Mouse (Mus musculus): ENCODE measurements around the gene L3mbtl1.
"Not testable (repeated sequence)": the region's sequence is repeated elsewhere in the genome, so short reads cannot be mapped to it uniquely, and the experiment has no call there.

Gene L3mbtl1

DNA sequence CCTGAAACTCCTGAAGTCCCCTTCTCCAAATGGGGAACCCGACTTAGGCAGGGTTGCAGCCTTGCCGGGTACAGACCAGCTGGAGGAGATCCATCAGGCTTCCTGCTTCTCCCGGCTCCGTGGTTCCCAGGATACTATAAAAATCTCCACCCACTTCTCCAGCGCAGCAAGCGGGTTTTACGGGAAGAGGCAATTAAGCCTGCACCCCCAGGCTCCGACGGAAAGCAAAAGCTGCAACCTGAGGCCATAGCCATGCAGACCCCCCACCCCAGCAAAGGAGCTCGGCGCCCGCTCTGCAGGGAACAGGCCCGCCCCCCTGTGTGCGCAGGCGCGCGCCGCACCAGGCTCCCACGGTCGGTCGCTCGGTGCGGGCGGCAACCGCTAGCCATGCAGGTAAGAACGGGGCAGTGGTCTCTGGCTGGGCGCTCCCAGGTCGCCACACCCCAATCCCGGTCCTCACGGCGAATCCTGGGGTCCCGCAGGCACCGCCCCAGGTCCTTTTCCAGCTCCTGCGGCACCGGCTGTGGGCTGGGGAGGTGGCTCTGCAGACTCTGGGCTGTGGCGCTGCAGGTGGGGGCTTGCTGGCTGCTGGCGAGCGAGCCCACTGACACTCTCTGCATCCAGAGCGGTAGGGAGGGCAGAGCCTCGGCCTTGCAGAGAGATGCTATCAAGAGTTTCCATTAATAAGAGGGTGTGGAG is at the start of gene L3mbtl1:
TSS of gene L3mbtl1 (plus strand) at position 325 of the 699 bp plus-strand sequence.
- DNase-seq (ENCODE audit: extremely low read depth, insufficient read length, low spot score): no peak

DNA sequence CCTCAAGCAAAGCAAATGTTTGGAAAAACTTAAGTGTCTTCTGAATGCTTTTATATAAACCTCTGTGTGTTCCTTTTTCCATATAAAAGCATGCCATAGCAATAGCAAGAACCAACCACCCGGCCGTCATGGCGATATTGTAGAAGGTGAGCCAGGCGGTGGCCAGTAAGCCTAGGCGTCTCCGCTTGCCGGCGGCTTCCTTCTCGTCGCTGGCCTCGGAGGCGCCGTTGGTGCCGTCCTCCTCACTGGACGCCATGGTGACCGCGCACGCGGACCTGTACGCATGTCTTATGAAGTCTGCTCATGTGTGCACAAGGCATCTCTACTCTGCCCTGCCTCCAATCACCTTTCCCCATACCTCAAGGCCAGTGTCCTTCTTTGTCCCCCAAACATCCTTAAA is 44.0 kb upstream of the L3mbtl1 start:
- DNase-seq (ENCODE audit: extremely low read depth, insufficient read length, low spot score): not testable (repeated sequence)

DNA sequence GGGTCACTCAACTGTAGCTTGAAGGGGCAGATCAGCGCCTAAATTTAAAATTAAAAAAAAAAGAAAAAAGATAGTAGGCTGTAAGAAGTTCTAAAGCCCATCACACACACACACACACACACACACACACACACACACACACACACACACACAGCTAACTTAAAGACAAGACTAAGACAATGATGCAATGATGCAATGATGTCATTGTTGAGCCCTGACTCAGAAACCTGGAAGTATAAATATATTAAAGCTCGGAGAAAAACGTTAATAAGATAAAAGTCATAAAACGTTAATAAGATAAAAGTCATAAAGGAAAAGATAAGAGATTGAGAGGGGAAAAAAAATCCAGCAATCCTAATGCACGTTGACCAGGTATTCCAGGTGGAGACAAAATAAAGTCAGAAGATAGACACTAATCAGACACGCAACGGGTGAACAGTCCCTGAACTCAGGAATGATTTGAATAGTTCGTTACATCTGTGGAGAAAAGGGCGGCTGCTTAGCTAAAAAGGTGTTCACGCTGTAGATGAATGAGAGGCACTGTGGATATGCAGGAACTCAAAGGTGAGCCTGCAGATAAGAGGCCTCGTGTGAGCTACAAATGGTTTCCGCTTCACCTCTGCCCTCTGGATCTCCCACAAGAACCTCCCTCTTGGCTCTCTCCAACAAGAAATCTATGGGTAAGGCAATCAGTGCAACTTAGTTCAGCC is 43.2 kb upstream of the L3mbtl1 start:
- no peak for DNase-seq (ENCODE audit: extremely low read depth, insufficient read length, low spot score)

DNA sequence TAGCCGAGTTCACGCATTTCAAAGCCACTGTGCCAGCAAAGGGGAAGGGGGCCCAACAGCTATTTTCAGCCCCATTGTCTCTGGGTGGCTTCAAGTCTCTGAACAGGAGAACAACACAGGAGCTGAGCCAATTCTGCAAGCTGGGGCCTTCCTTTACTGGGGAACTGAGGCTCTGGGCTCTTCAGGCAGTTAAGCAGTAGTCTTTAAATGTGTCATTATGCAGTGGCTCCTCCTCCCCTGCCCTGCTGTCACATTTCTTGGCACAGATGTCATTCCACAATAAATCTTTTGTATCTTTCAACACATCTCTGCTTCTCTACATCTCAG is 42.7 kb upstream of the L3mbtl1 start:
- DNase-seq (ENCODE audit: extremely low read depth, insufficient read length, low spot score): no peak

DNA sequence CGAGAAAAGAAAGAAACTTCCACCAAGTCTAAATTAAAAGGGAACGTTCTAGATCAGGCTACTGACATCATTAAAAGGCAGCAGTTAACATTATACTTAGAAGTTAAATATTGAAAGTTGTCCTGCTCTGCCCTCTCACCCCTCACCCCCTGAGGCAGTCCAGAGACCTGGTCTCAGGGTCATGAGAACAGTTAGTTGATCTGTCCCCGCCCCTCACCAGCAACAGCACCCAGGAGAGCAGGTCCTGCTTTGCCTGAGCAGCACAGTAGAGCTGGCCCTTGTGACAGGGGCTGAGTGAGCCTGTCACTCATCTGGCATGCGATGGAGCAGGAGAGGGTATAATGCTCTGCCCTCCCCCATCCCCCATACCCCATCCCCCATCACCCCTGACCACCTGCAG is 37.4 kb upstream of the L3mbtl1 start:
- no peak for DNase-seq (ENCODE audit: extremely low read depth, insufficient read length, low spot score)

DNA sequence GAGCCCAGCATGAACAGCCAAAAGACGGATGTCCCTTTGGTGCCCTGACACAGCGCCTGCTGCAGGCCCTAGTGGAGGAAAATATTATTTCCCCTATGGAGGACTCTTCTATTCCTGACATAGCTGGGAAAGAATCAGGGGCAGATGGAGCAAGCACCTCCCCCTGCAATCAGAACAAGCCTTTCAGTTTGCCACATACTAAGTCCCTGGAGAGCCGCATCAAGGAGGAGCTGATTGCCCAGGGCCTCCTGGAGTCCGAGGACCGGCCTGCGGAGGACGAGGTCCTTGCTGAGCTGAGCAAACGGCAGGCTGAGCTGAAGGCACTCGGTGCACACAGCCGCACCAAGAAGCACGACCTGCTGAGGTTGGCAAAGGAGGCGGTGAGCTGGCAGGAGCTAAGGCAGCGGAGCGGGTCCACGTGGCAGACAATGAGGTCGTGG is 35.2 kb upstream of the L3mbtl1 start:
- no peak for DNase-seq (ENCODE audit: extremely low read depth, insufficient read length, low spot score)

DNA sequence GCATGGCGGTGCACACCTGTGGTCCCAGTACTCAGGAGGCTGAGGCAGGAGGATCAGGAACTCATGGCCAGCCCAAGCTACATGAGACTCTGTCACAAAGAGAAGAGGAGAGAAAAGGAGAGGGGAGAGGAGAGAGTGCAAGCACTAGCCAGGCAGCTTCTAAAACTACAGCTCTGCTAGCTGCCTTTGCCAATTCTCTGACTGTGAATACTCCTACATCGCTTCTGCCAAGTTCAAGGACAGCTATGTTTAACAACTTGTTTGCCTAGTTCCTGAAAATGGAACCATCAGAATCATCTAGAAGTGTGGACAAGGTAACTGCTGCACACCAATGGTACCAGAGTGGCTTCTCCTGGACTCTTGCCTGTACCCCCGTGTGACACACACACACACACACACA is 29.2 kb upstream of the L3mbtl1 start:
- DNase-seq (ENCODE audit: extremely low read depth, insufficient read length, low spot score): no peak

DNA sequence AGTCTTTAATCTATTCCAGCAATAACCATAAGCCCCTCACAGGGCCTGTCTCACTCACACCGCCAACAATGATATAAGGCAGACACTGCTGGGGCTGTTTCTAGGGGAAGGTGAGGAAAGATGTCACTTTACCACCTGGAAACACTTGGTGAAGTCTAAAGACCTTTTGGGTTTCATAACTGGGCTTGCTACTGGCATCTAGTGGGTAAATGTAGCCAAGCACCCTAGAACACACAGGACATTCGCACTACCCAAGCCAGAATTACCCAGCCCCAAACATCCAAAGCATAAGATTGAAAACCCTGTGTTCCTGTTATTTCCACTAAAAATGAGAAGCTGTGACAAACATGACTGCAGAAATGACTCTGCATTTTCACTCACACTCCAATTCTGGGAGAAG is 28.8 kb upstream of the L3mbtl1 start:
- no peak for DNase-seq (ENCODE audit: extremely low read depth, insufficient read length, low spot score)

DNA sequence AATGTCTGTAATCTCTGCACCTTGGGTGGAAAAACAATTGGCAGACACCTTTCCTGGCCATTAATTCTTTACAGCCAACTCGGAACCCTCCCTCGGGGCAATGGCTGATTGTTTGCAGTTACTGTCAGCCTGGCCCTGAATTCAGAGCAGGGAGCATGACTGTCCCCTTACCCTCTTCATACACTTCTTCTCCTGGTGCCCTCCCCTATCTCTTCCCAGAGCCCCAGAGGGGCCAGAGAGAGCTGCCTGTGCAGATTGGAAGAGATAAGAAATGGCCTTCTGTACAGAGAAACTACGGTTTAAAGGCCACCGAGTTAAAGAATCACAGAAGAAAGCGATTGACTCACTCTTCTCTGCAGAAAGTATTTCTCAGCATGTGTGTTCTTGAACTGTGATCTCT is 23.3 kb upstream of the L3mbtl1 start:
- no peak for DNase-seq (ENCODE audit: extremely low read depth, insufficient read length, low spot score)

DNA sequence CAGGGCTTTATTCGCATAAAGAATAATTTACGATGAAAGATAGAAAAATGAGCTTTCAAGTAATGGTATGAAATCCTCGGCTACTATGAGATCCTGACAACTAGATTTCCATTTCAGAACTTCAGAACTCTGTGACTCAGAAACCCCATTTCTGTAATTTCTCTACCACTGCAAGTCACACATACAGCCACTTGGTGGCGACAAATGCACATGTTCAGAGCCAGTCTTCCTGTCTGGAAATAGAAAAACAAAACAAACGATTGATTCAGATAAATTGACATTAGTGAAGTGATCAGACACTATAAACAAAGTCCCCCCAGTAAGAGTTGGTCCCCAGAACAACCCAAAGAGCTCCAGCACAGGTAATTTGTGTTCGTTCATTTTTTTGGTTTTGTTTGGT is 21.1 kb upstream of the L3mbtl1 start:
- DNase-seq (ENCODE audit: extremely low read depth, insufficient read length, low spot score): peak; percentile 18

DNA sequence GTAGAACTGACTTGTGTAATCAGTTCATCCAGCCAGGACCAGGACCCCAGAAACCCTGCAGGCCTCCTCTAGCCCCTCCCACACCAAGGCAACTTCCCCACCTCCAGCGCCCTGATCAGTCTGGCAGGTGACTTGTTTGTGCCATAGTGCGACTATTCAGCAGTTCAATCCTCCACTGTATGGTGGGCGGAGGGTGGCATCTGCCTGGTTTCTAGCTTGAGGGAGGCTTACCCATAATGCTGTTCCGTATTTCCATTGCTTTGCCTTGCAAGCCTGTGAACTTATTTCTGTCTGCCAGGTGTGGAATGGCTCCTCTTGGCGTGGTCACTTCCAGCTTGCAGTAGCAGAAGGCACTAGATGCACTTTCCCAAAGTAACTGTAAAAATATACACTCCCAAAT is 20.4 kb upstream of the L3mbtl1 start:
- DNase-seq (ENCODE audit: extremely low read depth, insufficient read length, low spot score): no peak

DNA sequence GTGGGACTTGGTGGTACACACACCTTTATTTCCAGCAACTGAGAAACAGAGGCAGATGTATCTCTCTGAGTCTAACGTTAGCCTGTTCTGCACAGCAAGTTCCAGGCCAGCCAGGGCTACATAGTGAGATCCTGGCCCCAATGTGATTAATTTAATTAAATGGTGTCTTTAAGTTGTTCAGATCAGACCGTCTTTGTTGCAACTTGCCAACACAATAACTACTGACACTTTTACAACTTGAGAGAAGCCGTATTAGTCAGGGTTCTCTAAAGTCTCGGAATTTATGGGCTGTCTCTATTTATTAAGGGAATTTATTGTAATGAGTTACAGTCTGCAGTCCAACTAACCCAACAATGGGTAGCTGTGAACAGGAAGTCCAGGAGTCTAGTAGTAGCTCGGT is 19.1 kb upstream of the L3mbtl1 start:
- DNase-seq (ENCODE audit: extremely low read depth, insufficient read length, low spot score): no peak

DNA sequence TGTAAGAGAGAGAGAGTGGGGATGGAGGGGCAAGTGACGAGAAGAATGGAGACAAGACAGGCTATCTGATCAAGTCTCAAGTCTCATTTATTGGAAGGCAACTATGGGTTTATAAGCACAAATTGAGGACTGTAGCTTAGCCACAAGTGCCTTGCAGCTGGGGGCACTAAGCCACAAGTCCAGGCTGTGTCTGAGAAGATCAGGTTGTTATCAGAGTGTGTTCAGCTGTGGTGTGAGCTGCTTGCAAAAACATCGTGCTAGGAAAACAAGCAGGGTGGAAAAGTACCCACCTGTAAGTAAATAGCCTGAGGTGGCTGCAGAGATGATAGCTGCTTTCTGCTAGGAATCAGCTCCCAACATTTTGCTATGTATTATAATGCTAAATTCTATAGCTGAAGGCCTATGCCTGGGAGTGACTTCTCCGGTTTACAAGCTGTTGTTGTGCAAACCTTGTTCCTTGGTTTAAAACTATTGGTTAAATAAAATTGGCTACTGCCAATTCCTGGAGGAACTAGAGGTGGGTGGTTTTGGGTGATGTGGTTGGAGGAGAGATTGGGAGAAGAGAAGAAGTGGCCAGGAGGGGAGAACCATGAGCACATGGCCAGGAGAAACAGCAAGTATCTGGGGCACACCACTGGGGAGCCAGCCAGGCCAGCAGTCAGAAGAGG is 15.2 kb upstream of the L3mbtl1 start:
- DNase-seq (ENCODE audit: extremely low read depth, insufficient read length, low spot score): no peak

DNA sequence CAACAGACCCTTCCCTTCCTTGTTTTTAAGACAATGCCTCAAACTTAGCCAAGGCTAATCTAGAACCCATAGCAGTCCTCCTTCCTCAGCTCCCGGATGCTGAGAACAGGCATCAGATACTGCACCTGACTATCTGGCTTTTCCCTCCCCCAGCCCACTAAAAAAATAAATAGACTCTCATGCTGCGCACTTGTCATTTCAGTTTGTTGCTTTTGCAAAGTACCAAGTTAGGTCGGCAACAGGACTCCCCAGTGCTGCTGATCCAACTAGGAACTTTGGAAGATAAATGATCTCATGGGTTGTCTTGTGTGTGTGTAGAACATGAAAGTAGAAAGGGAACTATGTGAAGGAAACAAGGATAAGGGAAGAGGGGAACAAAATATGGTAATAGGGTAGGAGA is 13.6 kb upstream of the L3mbtl1 start:
- no peak for DNase-seq (ENCODE audit: extremely low read depth, insufficient read length, low spot score)

DNA sequence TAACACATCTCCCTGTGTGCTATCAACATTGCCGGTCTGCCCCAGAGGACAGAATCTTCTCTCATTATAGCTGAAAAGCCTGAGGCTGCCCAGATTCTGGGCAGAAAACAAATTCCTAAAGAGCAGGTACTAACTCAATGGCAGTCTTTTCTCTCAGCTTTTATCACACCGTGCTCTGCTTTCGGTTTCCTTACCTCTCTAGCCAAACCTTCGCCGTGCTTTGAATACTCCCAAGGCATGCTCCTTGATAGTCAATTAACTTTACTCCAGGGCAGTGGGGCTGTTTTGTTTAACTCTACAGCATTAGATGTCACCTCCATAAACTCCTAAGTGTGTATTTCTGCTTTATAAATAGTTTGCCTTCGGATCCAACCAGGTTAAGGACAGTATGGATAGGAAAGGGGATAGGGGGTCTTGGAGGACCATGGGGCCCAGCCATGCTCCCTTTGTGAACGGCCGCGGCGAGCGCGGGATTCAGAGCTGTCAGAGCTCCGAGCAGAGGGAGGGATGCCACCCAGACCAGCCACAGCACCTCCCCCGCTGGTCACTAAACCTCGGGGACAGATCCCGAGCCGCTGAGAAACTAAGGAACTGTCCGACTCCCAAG is 12.7 kb upstream of the L3mbtl1 start:
- DNase-seq (ENCODE audit: extremely low read depth, insufficient read length, low spot score): peak; percentile 87

DNA sequence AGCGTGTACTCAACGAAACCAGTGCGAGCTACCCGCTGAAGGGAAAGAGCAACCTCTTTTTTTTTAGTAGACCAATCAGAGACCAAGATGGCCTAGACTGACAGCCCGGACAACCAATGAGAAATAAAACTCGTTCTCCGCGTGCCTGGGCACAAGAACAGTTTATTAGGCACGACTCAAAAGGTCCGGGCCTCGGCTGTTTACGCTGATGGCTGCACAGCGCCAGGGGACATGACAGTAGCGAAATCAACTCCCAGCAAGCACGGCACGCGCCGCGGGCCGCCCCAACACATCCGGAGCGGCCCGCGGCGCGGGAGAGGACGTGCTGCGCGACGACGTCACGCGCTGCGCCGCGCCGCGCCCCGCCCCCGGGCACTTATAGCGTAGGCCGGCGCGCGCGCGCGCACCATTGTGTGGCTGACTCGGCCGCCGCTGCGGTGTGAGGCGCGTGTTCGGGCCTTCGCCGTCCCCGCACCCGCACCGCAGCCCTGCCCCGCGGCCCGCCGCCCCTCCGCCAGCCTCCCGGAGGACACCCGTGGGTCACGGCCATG is 12.1 kb upstream of the L3mbtl1 start, which contains the start of gene Srsf6:
TSS of gene Srsf6 (plus strand) at position 406 of the 551 bp plus-strand sequence.
- peak; percentile 92 for DNase-seq (ENCODE audit: extremely low read depth, insufficient read length, low spot score)

DNA sequence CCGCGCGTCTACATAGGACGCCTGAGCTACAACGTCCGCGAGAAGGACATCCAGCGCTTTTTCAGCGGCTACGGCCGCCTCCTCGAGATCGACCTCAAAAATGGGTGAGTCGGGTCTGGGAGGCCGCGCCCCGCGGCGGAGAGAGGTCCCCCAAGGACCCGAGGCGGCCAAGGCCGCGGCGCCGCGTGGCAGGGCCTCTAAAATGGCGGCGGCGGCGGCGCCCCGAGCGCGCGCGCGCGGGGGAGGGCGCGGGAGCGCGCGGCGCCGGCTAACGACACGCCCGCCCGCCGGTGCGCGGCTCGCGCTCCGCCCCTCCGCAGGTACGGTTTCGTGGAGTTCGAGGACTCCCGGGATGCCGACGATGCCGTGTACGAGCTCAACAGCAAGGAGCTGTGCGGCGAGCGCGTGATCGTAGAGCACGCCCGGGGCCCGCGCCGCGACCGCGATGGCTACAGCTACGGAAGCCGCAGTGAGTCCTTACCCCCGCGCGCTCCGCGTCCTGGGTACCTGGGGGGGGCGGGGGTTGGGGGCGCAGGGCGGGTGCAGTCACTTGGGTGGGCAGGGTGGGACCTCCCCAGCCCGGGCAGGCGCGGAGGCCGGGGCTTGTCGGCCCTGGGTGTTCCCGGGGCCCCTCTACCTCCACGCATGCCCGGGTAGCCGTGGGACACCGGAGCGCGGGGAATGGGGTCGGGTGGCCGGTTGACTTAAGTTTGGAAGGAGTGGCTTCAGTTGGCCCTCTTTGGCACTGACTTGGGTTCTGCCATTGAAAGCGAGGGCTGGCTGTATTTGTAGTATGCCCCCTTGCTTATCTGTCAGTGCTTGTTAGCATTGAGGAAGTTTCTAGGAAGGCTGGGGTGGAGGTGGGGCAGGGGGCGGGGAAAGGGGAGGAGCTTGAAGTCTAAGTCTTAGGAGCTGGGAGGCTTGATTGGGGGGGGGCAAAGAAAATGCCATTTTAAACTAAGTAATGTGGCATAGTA is 11.3 kb upstream of the L3mbtl1 start:
- peak; percentile 80 for DNase-seq (ENCODE audit: extremely low read depth, insufficient read length, low spot score)

DNA sequence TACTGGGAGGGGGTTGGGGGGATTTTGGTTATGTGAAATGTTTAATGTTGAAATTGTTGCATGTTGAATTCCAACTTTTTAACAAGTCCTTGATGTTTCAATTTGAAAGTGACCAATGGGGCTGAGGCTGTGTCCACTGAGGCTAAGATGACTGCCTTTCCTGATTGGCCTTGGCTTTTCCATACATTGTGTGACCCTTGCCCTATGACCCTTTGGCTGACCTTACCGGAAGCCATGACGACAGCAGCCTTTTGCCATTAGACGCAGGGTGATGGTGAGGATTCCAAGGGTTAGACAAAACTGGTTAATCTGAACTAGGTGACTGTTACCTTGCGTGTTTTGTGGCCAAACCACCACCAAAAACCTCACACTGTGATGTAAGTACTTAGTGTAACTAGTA is 10.6 kb upstream of the L3mbtl1 start:
- DNase-seq (ENCODE audit: extremely low read depth, insufficient read length, low spot score): no peak

DNA sequence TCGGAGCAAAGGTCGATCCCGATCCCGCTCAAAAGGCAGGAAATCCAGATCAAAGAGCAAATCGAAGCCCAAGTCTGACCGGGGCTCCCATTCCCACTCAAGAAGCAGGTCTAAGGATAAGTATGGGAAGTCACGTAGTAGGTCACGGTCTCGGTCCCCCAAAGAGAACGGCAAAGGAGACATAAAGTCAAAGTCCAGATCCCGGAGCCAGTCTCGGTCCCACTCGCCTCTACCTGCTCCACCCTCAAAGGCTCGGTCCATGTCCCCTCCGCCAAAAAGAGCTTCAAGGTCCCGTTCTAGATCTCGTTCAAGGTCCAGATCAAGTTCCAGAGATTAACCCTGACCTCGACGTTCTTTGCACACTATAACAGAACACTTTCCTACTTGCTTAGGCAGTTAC is 8.9 kb upstream of the L3mbtl1 start:
- DNase-seq (ENCODE audit: extremely low read depth, insufficient read length, low spot score): no peak

DNA sequence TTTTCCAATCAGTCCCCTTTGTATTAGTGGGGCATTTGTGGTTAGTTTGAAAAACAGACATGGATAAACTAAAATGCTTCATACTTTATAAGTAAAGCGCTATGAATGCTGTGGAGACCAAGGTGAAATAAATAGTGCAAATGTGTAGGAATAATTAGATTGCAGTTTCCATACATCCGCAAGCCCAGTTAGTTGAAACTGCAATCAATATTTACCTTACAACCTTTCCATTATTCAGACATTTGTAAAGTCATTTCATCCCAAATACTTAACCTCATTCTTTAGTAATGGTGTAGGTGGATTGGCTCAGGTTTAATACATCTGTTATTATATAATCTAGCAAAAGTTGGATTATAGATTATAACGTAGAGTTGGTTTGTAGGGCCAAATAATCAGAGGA is 7.6 kb upstream of the L3mbtl1 start:
- no peak for DNase-seq (ENCODE audit: extremely low read depth, insufficient read length, low spot score)

Data from 3134 (cell line).